Mouse (Mus musculus) brain, embryonic 18.5 days (tissue): ENCODE data around the gene Rcc2.

Experiments
- DNase-seq: peaks from one replicate; pipeline ENCODE4 v3.0.0-alpha.2; 2012; ENCODE audit warnings: low read depth, low spot score

The Rcc2 gene

GRCm38 (mm10) chr4:140709617-140710016 is 9.3 kb downstream of the Rcc2 start:
- no peak for DNase-seq

- no peak for DNase-seq
Observed at GRCm38 (mm10) chr4:140710781-140711180, 10.4 kb downstream of the Rcc2 start.

- no peak for DNase-seq
Observed at GRCm38 (mm10) chr4:140711360-140711759, 11.0 kb downstream of the Rcc2 start.

GRCm38 (mm10) chr4:140713480-140714365 is 13.4 kb downstream of the Rcc2 start:
- DNase-seq: peak; percentile 86

- no peak for DNase-seq
Observed at GRCm38 (mm10) chr4:140714586-140714985, 14.2 kb downstream of the Rcc2 start.

- no peak for DNase-seq
Observed at GRCm38 (mm10) chr4:140716994-140717393, 16.7 kb downstream of the Rcc2 start.

- no peak for DNase-seq
Observed at GRCm38 (mm10) chr4:140718436-140718835, 18.1 kb downstream of the Rcc2 start.

- DNase-seq: no peak
Observed at GRCm38 (mm10) chr4:140720091-140720490, 19.8 kb downstream of the Rcc2 start.

- no peak for DNase-seq
Observed at GRCm38 (mm10) chr4:140721968-140722490, 21.7 kb downstream of the Rcc2 start.

- DNase-seq: no peak
Observed at GRCm38 (mm10) chr4:140722710-140723109, 22.4 kb downstream of the Rcc2 start.

GRCm38 (mm10) chr4:140723192-140723591 is 22.9 kb downstream of the Rcc2 start:
- DNase-seq: no peak

- no peak for DNase-seq
Observed at GRCm38 (mm10) chr4:140723801-140724200, 23.5 kb downstream of the Rcc2 start.

- no peak for DNase-seq
Observed at GRCm38 (mm10) chr4:140724739-140725138, 24.4 kb downstream of the Rcc2 start.

- no peak for DNase-seq
Observed at GRCm38 (mm10) chr4:140726907-140727306, 26.6 kb downstream of the Rcc2 start.

GRCm38 (mm10) chr4:140731654-140732053 is 31.3 kb downstream of the Rcc2 start:
- no peak for DNase-seq

GRCm38 (mm10) chr4:140732871-140733270 is 32.5 kb downstream of the Rcc2 start:
- no peak for DNase-seq

- no peak for DNase-seq
Observed at GRCm38 (mm10) chr4:140740655-140741054, 40.3 kb downstream of the Rcc2 start.

GRCm38 (mm10) chr4:140741401-140741800 is 41.1 kb downstream of the Rcc2 start:
- no peak for DNase-seq

GRCm38 (mm10) chr4:140742543-140742942 is 42.2 kb downstream of the Rcc2 start, which contains the start of gene Padi6:
Gene Padi6, minus strand, starts transcription at chr4:140742643.
- no peak for DNase-seq

GRCm38 (mm10) chr4:140743086-140743485 is 42.7 kb downstream of the Rcc2 start:
- no peak for DNase-seq

GRCm38 (mm10) chr4:140744654-140745053 is 44.3 kb downstream of the Rcc2 start:
- DNase-seq: no peak

- DNase-seq: no peak
Observed at GRCm38 (mm10) chr4:140747978-140748377, 47.6 kb downstream of the Rcc2 start.

- no peak for DNase-seq
Observed at GRCm38 (mm10) chr4:140750328-140750727, 50.0 kb downstream of the Rcc2 start.
